In the genomic region with DNA sequence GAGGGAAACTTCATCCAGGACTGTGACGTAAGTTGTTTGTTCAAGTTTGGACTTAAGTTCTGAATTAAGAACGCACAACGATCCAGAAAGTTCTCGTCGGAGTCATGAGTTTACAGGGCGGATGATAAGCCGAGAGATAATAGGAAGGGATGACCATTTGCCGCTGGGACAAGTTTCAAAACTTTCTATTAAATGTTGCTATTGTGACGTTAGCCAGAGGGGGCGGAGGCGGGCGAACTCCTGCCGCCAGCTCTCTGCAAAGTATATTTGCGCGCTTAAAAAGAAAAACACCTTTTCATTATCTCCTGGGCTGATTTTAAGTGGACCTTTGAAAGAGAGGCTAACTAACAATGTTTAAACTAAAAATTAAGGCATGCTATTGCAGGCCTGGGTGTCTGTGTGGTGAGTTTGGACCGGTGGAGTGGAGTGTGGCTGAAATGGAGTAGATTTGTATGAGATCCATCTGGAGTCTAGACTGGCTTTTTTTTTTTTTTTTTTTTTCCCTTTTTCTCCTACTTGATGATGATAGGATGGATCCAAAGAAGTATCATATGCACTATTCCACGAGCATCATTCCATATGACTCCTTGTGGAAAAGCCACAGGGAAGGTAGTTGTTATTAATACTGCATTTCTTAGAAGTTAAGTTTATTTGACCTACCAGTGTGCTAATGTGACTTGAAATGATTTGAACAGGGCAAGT, we compare ENCODE assay signal across 8 mouse cellular contexts. TPM values are rescaled to one million over a fixed set of nuclear protein-coding genes. Genes with fewer than 3 reads are reported as not detected.
DNase-seq lines count a peak whose midpoint lies in the region; ATAC-seq and TF ChIP-seq lines count a peak whose summit lies in the region.

No protein-coding gene starts in this region.

- peaks cover 7% of the 10 kb centered on the region; the same call in 1 of the 2 replicates for H3K4me1 ChIP-seq in embryonic facial prominence, embryonic 15.5 days
- peaks cover 7% of the 10 kb centered on the region; the same call in 1 of the 2 replicates for H3K4me1 ChIP-seq in heart, postnatal 0 days (ENCODE audit: control insufficient read depth, insufficient read depth)

- H3K27ac ChIP-seq in embryonic facial prominence, embryonic 15.5 days (replicated peaks) = peak overlapping the region; percentile 84
- H3K27ac ChIP-seq in heart, postnatal 0 days (ENCODE audit: low read depth) = peak overlapping the region; percentile 81

- no peaks in the 10 kb centered on the region for H3K36me3 ChIP-seq in embryonic facial prominence, embryonic 15.5 days
- no peaks in the 10 kb centered on the region for H3K36me3 ChIP-seq in heart, postnatal 0 days (replicated peaks; ENCODE audit: control insufficient read depth, insufficient read depth, low read length)

- peak overlapping the region; percentile 69 for H3K4me2 ChIP-seq in embryonic facial prominence, embryonic 15.5 days (replicated peaks)
- peak overlapping the region; percentile 94 for H3K4me2 ChIP-seq in heart, postnatal 0 days (ENCODE audit: low read depth, low read length)

- no peaks in the 10 kb centered on the region for H3K27me3 ChIP-seq in embryonic facial prominence, embryonic 15.5 days
- no peaks in the 10 kb centered on the region for H3K27me3 ChIP-seq in heart, postnatal 0 days (ENCODE audit: control insufficient read depth, insufficient read depth, low read length)

- peak overlapping the region; percentile 73 for H3K9ac ChIP-seq in embryonic facial prominence, embryonic 15.5 days
- H3K9ac ChIP-seq in heart, postnatal 0 days (replicated peaks; ENCODE audit: low read depth, low read length) = peak overlapping the region; percentile 87

- peak; percentile 15; the same call in 1 of the 2 replicates for TF ChIP-seq CTCF in heart, postnatal 0 days (IDR thresholded peaks at IDR 0.05; ENCODE audit: low read depth)

- 1% methylated on average over 17 of the region's 17 CpGs for WGBS in embryonic facial prominence, embryonic 15.5 days
- WGBS in heart, postnatal 0 days = 5% methylated on average over 17 of the region's 17 CpGs

- DNase-seq in adrenal gland, adult (ENCODE audit: inconsistent age in 2 of 2, low spot score in 1 of 2) = peak; percentile 47 to 84
- no peak for DNase-seq in adrenal gland, postnatal 4 days (ENCODE audit: low spot score in 2 of 2)
- DNase-seq in T-cell, adult 2 months (ENCODE audit: low spot score) = peak; percentile 42
- DNase-seq in heart, postnatal 0 days (ENCODE audit: low spot score) = peak; percentile 35
- DNase-seq in kidney, postnatal 10 days = peak; percentile 74
- peak; percentile 80 for DNase-seq in lung, postnatal 36 days
- peak; percentile 18 for DNase-seq in skeletal muscle tissue, adult 2 months (ENCODE audit: low read depth, low spot score)

- ATAC-seq in embryonic facial prominence, embryonic 15.5 days (ENCODE audit: insufficient number of reproducible peaks, low FRiP score, low TSS enrichment, low read depth) = no peak
- ATAC-seq in heart, postnatal 0 days (ENCODE audit: insufficient read depth, low read depth) = no peak

- no peak for TF ChIP-seq EP300 in heart, postnatal 0 days (IDR thresholded peaks at IDR 0.05; ENCODE audit: low read depth)

- no peaks in the 10 kb centered on the region for H3K9me3 ChIP-seq in embryonic facial prominence, embryonic 15.5 days (replicated peaks)
- no peaks in the 10 kb centered on the region for H3K9me3 ChIP-seq in heart, postnatal 0 days (replicated peaks; ENCODE audit: control insufficient read depth, low read length)

- peak overlapping the region; percentile 85 for H3K4me3 ChIP-seq in embryonic facial prominence, embryonic 15.5 days (replicated peaks)
- peak overlapping the region; percentile 99 for H3K4me3 ChIP-seq in heart, postnatal 0 days (ENCODE audit: low read depth, low read length)

RNA-seq across cellular contexts. Expression of a gene that starts 0.9 kb away (rescaled TPM):
- 10 to 100 TPM; 12.7 to 16.0 TPM for total RNA-seq in adrenal gland, postnatal 4 days (2021)
- polyA plus RNA-seq in embryonic facial prominence, embryonic 15.5 days (2015; fragmentation: Nextera tagmentation; extraction: Ambion mirVana) = 21.3 and 21.7 TPM in 2 replicates
- total RNA-seq in heart, postnatal 0 days (2014; rRNA removed; ENCODE audit: low replicate concordance) = 1.7 and 16.3 TPM in 2 replicates
- 3.0 and 3.6 TPM in 2 replicates for polyA plus RNA-seq in heart, postnatal 0 days (2015; fragmentation: Nextera tagmentation; extraction: Ambion mirVana)

RNA-seq across cellular contexts. Expression of a gene that starts 32.9 kb away (rescaled TPM):
- total RNA-seq in adrenal gland, postnatal 4 days (2021) = 10 to 100 TPM; 16.3 to 16.5 TPM
- 14.8 and 17.4 TPM in 2 replicates for polyA plus RNA-seq in embryonic facial prominence, embryonic 15.5 days (2015; fragmentation: Nextera tagmentation; extraction: Ambion mirVana)
- 7.4 and 8.9 TPM in 2 replicates for total RNA-seq in heart, postnatal 0 days (2014; rRNA removed; ENCODE audit: low replicate concordance)
- 7.0 and 7.8 TPM in 2 replicates for polyA plus RNA-seq in heart, postnatal 0 days (2015; fragmentation: Nextera tagmentation; extraction: Ambion mirVana)

Comparison
In these comparisons a context has a peak if more than half of its experiments do, and no peak if none do; other contexts are left out.
1. DNase-seq: peak in adrenal gland, adult (2 of 2), T-cell, adult 2 months (single experiment), heart, postnatal 0 days (single experiment), kidney, postnatal 10 days (single experiment), lung, postnatal 36 days (single experiment) and skeletal muscle tissue, adult 2 months (single experiment); none in adrenal gland, postnatal 4 days (0 of 2).